Mouse (Mus musculus) midbrain, embryonic 15.5 days (tissue): ENCODE results near the gene R3hdm1. TPM values are rescaled to one million over a fixed set of nuclear protein-coding genes. Genes with fewer than 3 reads are reported as not detected.
"Not testable (repeated sequence)": the region's sequence is repeated elsewhere in the genome, so short reads cannot be mapped to it uniquely, and the experiment has no call there.

Source experiments
- ATAC-seq: fragments of 200-750 bp; cut with Nextera tagmentation; replicated peaks from 2 replicates; pipeline ENCODE4 v1.8.0; 2017; ENCODE audit warnings: moderate TSS enrichment
- H3K27ac ChIP-seq: fragments of 300-500 bp; sonication (generic); 2 replicates; pipeline ENCODE4 v1.5.1; 2015; ENCODE audit warnings: mild to moderate bottlenecking, inconsistent platforms
- H3K27me3 ChIP-seq: fragments of 300-500 bp; sonication (generic); replicated peaks from 2 replicates; pipeline ENCODE4 v1.6.1; 2015; ENCODE audit warnings: inconsistent platforms
- H3K36me3 ChIP-seq: fragments of 300-500 bp; sonication (generic); replicated peaks from 2 replicates; pipeline ENCODE4 v1.6.1; 2015; ENCODE audit warnings: inconsistent platforms
- H3K4me1 ChIP-seq: fragments of 300-500 bp; sonication (generic); 2 replicates; pipeline ENCODE4 v1.6.1; 2015; ENCODE audit warnings: inconsistent platforms
- H3K4me2 ChIP-seq: fragments of 300-500 bp; sonication (generic); 2 replicates; pipeline ENCODE4 v1.6.1; 2015; ENCODE audit warnings: inconsistent platforms, mild to moderate bottlenecking, moderate library complexity
- H3K4me3 ChIP-seq: fragments of 300-500 bp; sonication (generic); 2 replicates; pipeline ENCODE4 v1.5.1; 2015; ENCODE audit warnings: mild to moderate bottlenecking, inconsistent platforms
- H3K9ac ChIP-seq: fragments of 300-500 bp; sonication (generic); 2 replicates; pipeline ENCODE4 v1.6.1; 2015; ENCODE audit warnings: mild to moderate bottlenecking, inconsistent platforms
- H3K9me3 ChIP-seq: fragments of 300-500 bp; sonication (generic); 2 replicates; pipeline ENCODE4 v1.6.1; 2016; ENCODE audit warnings: inconsistent platforms
- WGBS: fragments of 180-500 bp; shearing (Covaris S2); methylation state at CpG from one replicate; pipeline ENCODE4 v1.1.7; 2015; ENCODE audit warnings: mixed read lengths; 5-methylcytosine and 5-hydroxymethylcytosine counted together
- microRNA counts: library from miRNA; unstranded; fragments of <30 nt; microRNA quantifications from one replicate; lab custom pipeline; 2016
- microRNA-seq: library from miRNA; unstranded; fragments of <30 nt; microRNA quantifications from one replicate; pipeline ENCODE4, GENCODE M21; 2016
- polyA plus RNA-seq: library from polyadenylated mRNA; unstranded; fragments of >200 nt; fragmentation: Nextera tagmentation; extraction: Ambion mirVana; gene quantifications from 2 replicates; pipeline ENCODE4 v1.2.1, GENCODE M21; 2015

Gene R3hdm1
- polyA plus RNA-seq, 1 experiment from 2014 or later, result 93.0 TPM

GRCm38 (mm10) chr1:128267061-128267460 lies 164.0 kb downstream of the R3hdm1 start:
- not testable (repeated sequence) for H3K27ac ChIP-seq, H3K4me2 ChIP-seq, H3K4me1 ChIP-seq, H3K4me3 ChIP-seq, H3K9ac ChIP-seq, ATAC-seq, H3K9me3 ChIP-seq, H3K27me3 ChIP-seq
- WGBS, result 91% methylated on average over 7 of the region's 7 CpGs
- peaks cover 61% of the 10 kb centered on the region for H3K36me3 ChIP-seq

- 96% methylated on average over 3 of the region's 3 CpGs for WGBS
- H3K27me3 ChIP-seq, result no peaks in the 10 kb centered on the region
- H3K9me3 ChIP-seq, result no peaks in the 10 kb centered on the region
- ATAC-seq, result no peak
- H3K4me3 ChIP-seq, result no peak overlapping the region
- H3K4me1 ChIP-seq, result no peaks in the 10 kb centered on the region
- H3K36me3 ChIP-seq, result peaks cover 68% of the 10 kb centered on the region
- no peak overlapping the region for H3K27ac ChIP-seq
- H3K4me2 ChIP-seq, result no peak overlapping the region
- H3K9ac ChIP-seq, result no peak overlapping the region
These were observed 167.6 kb downstream of the R3hdm1 start for GRCm38 (mm10) chr1:128270731-128271130.

- H3K27me3 ChIP-seq, result no peaks in the 10 kb centered on the region
- peaks cover 67% of the 10 kb centered on the region for H3K36me3 ChIP-seq
- 96% methylated on average over 1 of the region's 1 CpGs for WGBS
- ATAC-seq, result no peak
- H3K9ac ChIP-seq, result no peak overlapping the region
- no peak overlapping the region for H3K27ac ChIP-seq
- no peaks in the 10 kb centered on the region for H3K4me1 ChIP-seq
- no peak overlapping the region for H3K4me3 ChIP-seq
- no peak overlapping the region for H3K4me2 ChIP-seq
- H3K9me3 ChIP-seq, result no peaks in the 10 kb centered on the region
These were observed 172.8 kb downstream of the R3hdm1 start for GRCm38 (mm10) chr1:128275908-128276307.

GRCm38 (mm10) chr1:128278563-128278962 lies 175.5 kb downstream of the R3hdm1 start:
- H3K4me1 ChIP-seq, result no peaks in the 10 kb centered on the region
- H3K9ac ChIP-seq, result no peak overlapping the region
- no peak overlapping the region for H3K4me2 ChIP-seq
- H3K27ac ChIP-seq, result no peak overlapping the region
- H3K9me3 ChIP-seq, result no peaks in the 10 kb centered on the region
- no peak for ATAC-seq
- 96% methylated on average over 3 of the region's 3 CpGs for WGBS
- H3K4me3 ChIP-seq, result no peak overlapping the region
- H3K36me3 ChIP-seq, result peaks cover 50% of the 10 kb centered on the region
- H3K27me3 ChIP-seq, result no peaks in the 10 kb centered on the region

- no peak overlapping the region for H3K4me3 ChIP-seq
- H3K27me3 ChIP-seq, result no peaks in the 10 kb centered on the region
- H3K4me2 ChIP-seq, result no peak overlapping the region
- no peak overlapping the region for H3K9ac ChIP-seq
- H3K36me3 ChIP-seq, result peaks cover 25% of the 10 kb centered on the region; the same call in 1 of the 2 replicates
- 98% methylated on average over 3 of the region's 3 CpGs for WGBS
- no peaks in the 10 kb centered on the region for H3K9me3 ChIP-seq
- H3K4me1 ChIP-seq, result no peaks in the 10 kb centered on the region
- no peak overlapping the region for H3K27ac ChIP-seq
- no peak for ATAC-seq
These were observed 178.7 kb downstream of the R3hdm1 start for GRCm38 (mm10) chr1:128281753-128282152.

GRCm38 (mm10) chr1:128282924-128283323 lies 179.8 kb downstream of the R3hdm1 start:
- peaks cover 17% of the 10 kb centered on the region; the same call in 1 of the 2 replicates for H3K36me3 ChIP-seq
- 97% methylated on average over 3 of the region's 3 CpGs for WGBS
- no peaks in the 10 kb centered on the region for H3K4me1 ChIP-seq
- no peaks in the 10 kb centered on the region for H3K9me3 ChIP-seq
- no peak for ATAC-seq
- no peak overlapping the region for H3K4me3 ChIP-seq
- H3K9ac ChIP-seq, result no peak overlapping the region
- H3K27me3 ChIP-seq, result no peaks in the 10 kb centered on the region
- no peak overlapping the region for H3K4me2 ChIP-seq
- no peak overlapping the region for H3K27ac ChIP-seq

GRCm38 (mm10) chr1:128284157-128284690 lies 181.1 kb downstream of the R3hdm1 start:
- Histone ChIP-seq H3K9ac (no peak overlapping the region), H3K27ac (no peak overlapping the region), H3K4me1 (no peaks in the 10 kb centered on the region), H3K4me2 (no peak overlapping the region), H3K27me3 (no peaks in the 10 kb centered on the region), H3K4me3 (no peak overlapping the region), H3K36me3 (peaks cover 7% of the 10 kb centered on the region; the same call in 1 of the 2 replicates), H3K9me3 (no peaks in the 10 kb centered on the region)
- WGBS, result 95% methylated on average over 8 of the region's 8 CpGs
- ATAC-seq, result no peak

GRCm38 (mm10) chr1:128285136-128285535 lies 182.0 kb downstream of the R3hdm1 start:
- no peak for ATAC-seq

More at GRCm38 (mm10) chr1:128285136-128285535, 182.0 kb downstream of the R3hdm1 start:
- no peaks in the 10 kb centered on the region; the same call in 1 of the 2 replicates for H3K36me3 ChIP-seq
- 80% methylated on average over 9 of the region's 9 CpGs for WGBS
- no peak overlapping the region for H3K27ac ChIP-seq
- no peaks in the 10 kb centered on the region for H3K27me3 ChIP-seq
- no peaks in the 10 kb centered on the region for H3K9me3 ChIP-seq
- H3K4me2 ChIP-seq, result no peak overlapping the region
- no peak overlapping the region for H3K9ac ChIP-seq
- H3K4me1 ChIP-seq, result no peaks in the 10 kb centered on the region
- H3K4me3 ChIP-seq, result no peak overlapping the region

MicroRNAs within 50 kb of the gene (microRNA counts, 519-probe panel; counts per million panel counts)
- microRNA mmu-miR-128 (lab: Ali Mortazavi, UCI), result 3,276 counts per million, percentile 75 among the panel's probes with 10 or more counts

Small RNA genes within 50 kb of the gene (microRNA-seq; reads per million reads assigned to microRNA genes)
- 1,577 reads per million, percentile 83 among the genes with 10 or more reads in this experiment for gene Mir128-1

Other genes starting within 250 kb of the R3hdm1 start
- gene Map3k19, start 248.3 kb upstream of the R3hdm1 start, polyA plus RNA-seq, result 0.58 and 0.95 TPM in 2 replicates
- 21.3 and 24.4 TPM in 2 replicates for gene Rab3gap1, start 234.5 kb upstream of the R3hdm1 start, polyA plus RNA-seq
- gene Zranb3, start 254 bp upstream of the R3hdm1 start, polyA plus RNA-seq, result 2.9 and 3.1 TPM in 2 replicates
- 81.6 and 83.6 TPM in 2 replicates for gene Ubxn4, start 140.7 kb downstream of the R3hdm1 start, polyA plus RNA-seq
- gene Lct, start 225.0 kb downstream of the R3hdm1 start, polyA plus RNA-seq, result 0.10 and 0.20 TPM in 2 replicates